Mouse (Mus musculus): Measurements from ENCODE around the gene Slc22a19. TPM values are rescaled to one million over a fixed set of nuclear protein-coding genes. Genes with fewer than 3 reads are reported as not detected.
"Not testable (repeated sequence)": the region's sequence is repeated elsewhere in the genome, so short reads cannot be mapped to it uniquely, and the experiment has no call there.

Slc22a19 gene
- polyA plus RNA-seq (2012; rRNA removed): not detected in 2 replicates

DNA sequence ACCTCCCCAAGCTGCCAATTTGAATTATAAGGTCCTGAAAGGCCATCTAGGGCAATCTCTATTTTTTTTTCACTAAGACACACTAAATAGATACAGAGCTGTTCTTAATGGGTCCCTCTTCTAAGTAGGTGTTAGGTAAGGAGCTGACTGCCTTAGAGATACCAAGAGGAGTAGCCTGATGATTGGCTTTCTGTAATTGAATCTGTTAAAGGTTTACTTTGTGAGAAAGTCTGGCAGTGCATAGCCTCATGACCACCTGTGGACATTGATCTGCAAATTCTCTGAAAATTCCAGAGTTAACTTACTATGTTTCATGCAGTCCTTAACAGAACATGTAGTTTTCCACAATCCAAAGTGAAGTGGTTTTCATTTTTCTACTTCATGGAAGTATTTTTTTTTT is at the start of gene Slc22a19:
Gene Slc22a19 (minus strand): TSS at position 163 of the 400 bp plus-strand sequence.
- no peak for DNase-seq (ENCODE audit: extremely low spot score in 1 of 2, low spot score in 1 of 2)

- not testable (repeated sequence) for DNase-seq (ENCODE audit: extremely low spot score in 1 of 2, low spot score in 1 of 2)
These were observed 42.3 kb upstream of the Slc22a19 start for GRCm38 (mm10) chr19:7753371-7753770.

GRCm38 (mm10) chr19:7729543-7729942 is 18.4 kb upstream of the Slc22a19 start:
- peak in 1 of 2 experiments; percentile 46 for DNase-seq (ENCODE audit: extremely low spot score in 1 of 2, low spot score in 1 of 2)

DNA sequence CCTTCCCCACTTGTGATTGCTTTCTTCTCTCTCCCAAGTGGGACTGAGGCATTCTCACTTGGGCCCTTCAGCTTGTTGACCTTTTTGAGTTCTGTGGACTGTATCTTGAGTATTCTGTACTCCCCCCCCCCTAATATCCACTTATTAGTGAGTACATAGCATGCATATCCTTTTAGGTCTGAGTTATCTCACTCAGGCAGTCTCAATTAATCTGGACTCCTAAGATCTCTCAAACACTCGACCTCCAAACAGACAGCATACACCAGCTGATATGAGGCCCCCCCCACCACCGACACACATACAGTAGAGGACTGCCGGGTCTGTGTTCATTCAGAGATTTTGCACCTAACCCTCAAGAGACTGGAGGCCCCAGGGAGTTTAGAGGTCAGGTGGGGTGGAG is 18.0 kb downstream of the Slc22a19 start:
- DNase-seq (ENCODE audit: extremely low spot score in 1 of 2, low spot score in 1 of 2): not testable (repeated sequence)

DNA sequence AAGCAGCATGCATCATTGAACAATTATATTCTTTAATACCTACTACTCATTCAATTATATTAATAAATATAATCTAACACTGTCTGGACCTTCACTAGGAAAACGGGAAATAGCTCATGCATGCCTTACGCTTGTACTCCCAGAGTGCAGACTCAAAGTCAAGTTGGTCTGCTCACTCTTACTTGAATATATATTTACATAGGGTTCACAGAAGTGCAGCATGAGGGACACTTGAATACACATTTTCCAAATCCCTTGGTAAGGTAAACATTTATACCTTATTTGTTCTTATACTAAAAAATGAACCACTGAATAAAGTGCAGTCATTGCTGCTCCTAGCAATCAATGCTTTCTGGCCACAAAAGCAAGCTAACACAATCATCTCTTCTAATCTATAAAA is 19.9 kb downstream of the Slc22a19 start:
- no peak for DNase-seq (ENCODE audit: extremely low spot score in 1 of 2, low spot score in 1 of 2)

- DNase-seq (ENCODE audit: extremely low spot score in 1 of 2, low spot score in 1 of 2): no peak
These were observed 23.1 kb downstream of the Slc22a19 start for GRCm38 (mm10) chr19:7687988-7688387.

DNA sequence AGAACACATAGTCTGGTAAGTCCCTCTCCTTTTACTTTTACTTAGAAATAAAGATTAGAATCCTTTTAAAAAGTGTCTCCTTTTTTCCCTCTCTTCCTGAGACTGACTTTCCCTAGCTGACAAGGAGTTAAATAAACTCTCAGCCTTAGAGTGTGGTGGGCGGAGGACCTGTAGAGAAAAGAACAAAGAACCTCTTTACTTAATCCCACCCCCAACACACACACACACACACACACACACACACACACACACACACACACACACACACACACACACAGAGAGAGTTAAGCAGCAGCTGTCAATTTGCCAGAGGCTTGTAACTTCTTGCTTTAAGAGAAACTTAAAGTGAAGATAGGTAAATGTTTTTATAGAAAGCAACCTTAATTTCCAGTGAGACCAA is 39.1 kb downstream of the Slc22a19 start:
- DNase-seq (ENCODE audit: extremely low spot score in 1 of 2, low spot score in 1 of 2): no peak

- DNase-seq (ENCODE audit: extremely low spot score in 1 of 2, low spot score in 1 of 2): no peak
These were observed 62.0 kb downstream of the Slc22a19 start for GRCm38 (mm10) chr19:7648913-7649666.

GRCm38 (mm10) chr19:7633786-7634185 is 77.3 kb downstream of the Slc22a19 start:
- DNase-seq (ENCODE audit: extremely low spot score in 1 of 2, low spot score in 1 of 2): no peak

DNA sequence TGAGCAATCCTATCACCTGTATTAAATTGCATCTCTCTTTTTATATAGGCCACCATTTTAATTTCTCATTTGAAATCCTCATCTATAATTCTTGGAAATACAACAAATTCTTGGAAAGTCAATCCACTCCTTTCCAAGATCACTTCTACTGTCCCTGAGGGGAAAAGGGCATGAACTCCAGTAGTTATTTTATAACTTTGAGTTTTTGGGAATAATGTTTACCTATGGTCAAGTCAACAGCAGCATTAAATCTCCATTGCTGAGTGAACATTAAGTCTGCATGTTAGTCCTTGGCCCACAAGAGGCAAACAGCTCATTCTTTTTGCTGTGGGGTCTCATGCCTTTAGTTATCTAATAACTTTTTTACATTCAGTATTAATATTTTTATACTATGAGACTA is 78.1 kb downstream of the Slc22a19 start:
- DNase-seq (ENCODE audit: extremely low spot score in 1 of 2, low spot score in 1 of 2): no peak

Other genes starting within 250 kb of the Slc22a19 start
- gene Rtn3, start 228.0 kb downstream of the Slc22a19 start, polyA plus RNA-seq (2012; rRNA removed): 724 and 734 TPM in 2 replicates
- 14.3 and 18.7 TPM in 2 replicates for gene Atl3, start 217.3 kb downstream of the Slc22a19 start, polyA plus RNA-seq (2012; rRNA removed)
- gene Pla2g16, start 153.9 kb downstream of the Slc22a19 start, polyA plus RNA-seq (2012; rRNA removed): 43.8 and 45.7 TPM in 2 replicates
- 0.59 and 0.64 TPM in 2 replicates for gene Lgals12, start 104.1 kb downstream of the Slc22a19 start, polyA plus RNA-seq (2012; rRNA removed)
- gene Hrasls5, start 98.8 kb downstream of the Slc22a19 start, polyA plus RNA-seq (2012; rRNA removed): 0.08 and 0.11 TPM in 2 replicates
- not detected in 2 replicates for gene Slc22a26, start 91.4 kb upstream of the Slc22a19 start, polyA plus RNA-seq (2012; rRNA removed)